Mouse (Mus musculus) layer of hippocampus, adult 9-10 months (tissue): Measurements from ENCODE around the gene Zfp985.
"Not testable (repeated sequence)": the region's sequence is repeated elsewhere in the genome, so short reads cannot be mapped to it uniquely, and the experiment has no call there.

Experiments
- DNase-seq: peaks from one replicate; pipeline ENCODE4 v3.0.0; 2022; ENCODE audit warnings: low spot score

The Zfp985 gene

GRCm38 (mm10) chr4:147553071-147553470 is at the start of gene Zfp985:
TSS of gene Zfp985 (plus strand) at chr4:147553277.
- DNase-seq = not testable (repeated sequence)

GRCm38 (mm10) chr4:147509174-147509573 is 43.9 kb upstream of the Zfp985 start:
- no peak for DNase-seq

DNA sequence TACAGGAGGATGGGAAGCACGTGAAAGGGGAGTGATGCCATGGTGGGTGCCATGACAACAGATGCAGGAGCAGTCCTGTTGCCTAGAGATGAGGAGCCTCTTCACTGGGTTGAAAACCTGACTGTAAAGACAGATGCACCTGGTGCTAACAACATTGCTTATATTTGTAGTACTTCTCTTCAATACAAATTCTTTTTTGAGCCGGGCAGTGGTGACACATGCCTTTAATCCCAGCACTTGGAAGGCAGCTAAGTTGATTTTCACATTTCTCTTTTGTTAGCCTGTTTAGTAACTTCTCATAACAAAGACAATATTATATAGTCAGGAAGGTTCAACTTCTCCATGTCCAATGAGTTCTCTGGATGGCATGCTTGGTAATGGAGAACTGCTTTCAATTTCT is 34.1 kb upstream of the Zfp985 start:
- DNase-seq = no peak

DNA sequence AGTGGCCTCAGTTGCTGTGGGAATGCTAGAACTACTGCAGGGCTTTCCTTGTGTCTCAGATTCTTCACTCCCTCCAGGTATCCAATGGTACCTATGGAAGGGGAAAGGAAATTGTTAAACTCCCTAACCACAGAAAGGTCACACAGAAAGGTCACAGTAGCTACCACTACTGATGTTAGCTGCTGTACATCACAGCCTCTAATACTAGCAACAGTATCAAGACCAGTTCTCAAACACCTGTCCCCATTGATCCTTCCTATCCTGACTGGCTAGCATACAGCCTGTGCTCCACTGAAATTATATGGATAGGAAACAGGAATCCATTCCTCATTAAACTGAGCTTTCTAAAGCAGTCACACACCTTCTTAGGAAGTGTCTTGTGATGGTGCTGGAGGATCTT is 33.0 kb upstream of the Zfp985 start:
- no peak for DNase-seq

- no peak for DNase-seq
Observed at GRCm38 (mm10) chr4:147525125-147525524, 28.0 kb upstream of the Zfp985 start.

GRCm38 (mm10) chr4:147530366-147530765 is 22.7 kb upstream of the Zfp985 start:
- DNase-seq = no peak

GRCm38 (mm10) chr4:147535916-147536315 is 17.2 kb upstream of the Zfp985 start:
- not testable (repeated sequence) for DNase-seq

DNA sequence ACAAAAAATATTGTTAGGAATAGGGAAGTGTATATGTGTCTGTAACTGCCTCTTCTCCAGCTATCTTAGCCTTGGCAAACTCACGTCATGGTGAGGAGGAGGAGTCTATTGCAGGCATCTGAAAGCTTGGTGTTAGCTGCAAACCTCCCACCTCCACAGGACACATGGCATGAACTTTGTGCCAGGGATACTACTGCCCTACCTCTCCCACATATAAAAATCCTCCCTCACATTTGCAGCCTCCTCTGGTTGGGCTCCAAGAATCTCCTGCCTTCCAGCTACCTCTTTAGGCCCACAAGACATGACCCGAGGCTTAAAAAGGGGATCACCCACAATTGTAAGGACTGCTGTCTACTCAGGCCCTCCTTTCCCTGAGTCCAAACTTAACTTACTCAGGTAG is 15.4 kb upstream of the Zfp985 start:
- no peak for DNase-seq

- DNase-seq = not testable (repeated sequence)
Observed at GRCm38 (mm10) chr4:147539918-147540317, 13.2 kb upstream of the Zfp985 start, which contains the start of gene Gm16503. TSS of gene Gm16503 (plus strand) at chr4:147540218.

GRCm38 (mm10) chr4:147541105-147541504 is 12.0 kb upstream of the Zfp985 start:
- DNase-seq = no peak

DNA sequence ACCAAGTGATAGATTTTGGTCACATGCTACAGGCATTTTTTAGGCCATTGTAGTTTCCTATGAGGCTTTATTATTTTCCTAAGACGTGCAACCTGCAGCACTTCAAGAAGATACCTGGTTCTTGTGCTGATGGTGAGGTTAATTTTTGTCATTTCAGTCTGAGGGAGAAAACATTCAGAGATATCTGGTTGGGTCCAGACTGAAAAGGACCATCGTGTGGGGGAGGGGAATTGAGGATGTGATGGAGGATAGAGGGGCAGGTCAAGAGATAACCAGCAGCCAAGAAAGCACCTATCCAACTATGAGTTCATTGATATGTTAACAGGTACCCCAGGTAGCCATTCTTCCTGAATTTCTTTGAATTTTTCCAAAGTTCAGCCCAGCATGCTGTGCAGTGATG is 1.3 kb downstream of the Zfp985 start:
- not testable (repeated sequence) for DNase-seq

DNA sequence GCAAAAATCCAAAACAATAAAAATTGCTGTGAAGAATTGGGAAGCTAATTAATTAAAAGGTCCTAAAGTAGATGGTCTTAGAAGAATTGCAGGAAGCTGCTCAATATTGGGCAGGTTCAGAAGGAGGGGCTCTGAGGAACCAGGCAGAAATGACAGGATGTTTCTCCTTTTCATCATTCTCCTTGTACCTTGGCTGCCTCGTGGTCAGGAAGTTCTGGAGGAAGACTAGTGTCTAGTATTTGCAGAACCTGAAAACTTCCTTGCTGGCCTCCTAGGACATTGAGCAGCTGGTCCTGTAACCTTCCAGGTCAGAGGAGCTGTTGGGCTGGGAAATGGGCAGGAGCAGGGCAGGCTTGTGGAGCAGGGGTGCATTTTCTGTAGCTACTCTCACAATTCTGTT is 3.8 kb downstream of the Zfp985 start:
- DNase-seq = not testable (repeated sequence)

- DNase-seq = not testable (repeated sequence)
Observed at GRCm38 (mm10) chr4:147558011-147558410, 4.9 kb downstream of the Zfp985 start.

GRCm38 (mm10) chr4:147559096-147559495 is 6.0 kb downstream of the Zfp985 start:
- not testable (repeated sequence) for DNase-seq

GRCm38 (mm10) chr4:147565426-147566220 is 12.5 kb downstream of the Zfp985 start:
- DNase-seq = no peak

GRCm38 (mm10) chr4:147571156-147571555 is 18.1 kb downstream of the Zfp985 start:
- not testable (repeated sequence) for DNase-seq

- DNase-seq = not testable (repeated sequence)
Observed at GRCm38 (mm10) chr4:147579371-147579770, 26.3 kb downstream of the Zfp985 start.

GRCm38 (mm10) chr4:147586511-147587473 is 33.7 kb downstream of the Zfp985 start:
- no peak for DNase-seq

DNA sequence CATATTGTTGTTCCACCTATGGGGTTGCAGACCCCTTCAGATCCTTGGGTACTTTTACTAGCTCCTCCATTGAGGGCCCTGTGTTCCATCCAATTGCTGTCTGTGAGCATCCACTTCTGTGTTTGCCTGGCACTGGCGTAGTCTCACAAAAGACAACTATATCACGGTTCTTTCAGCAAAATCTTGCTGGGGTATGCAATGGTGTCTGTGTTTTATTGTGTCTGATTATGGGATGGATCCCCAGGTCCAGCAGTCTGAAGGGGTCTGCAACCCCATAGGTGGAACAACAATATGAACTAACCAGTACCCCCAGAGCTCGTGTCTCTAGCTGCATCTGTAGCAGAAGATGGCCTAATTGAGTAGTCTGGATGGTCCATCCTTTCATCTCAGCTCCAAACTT is 41.6 kb downstream of the Zfp985 start:
- DNase-seq = not testable (repeated sequence)

GRCm38 (mm10) chr4:147597685-147598084 is 44.6 kb downstream of the Zfp985 start:
- no peak for DNase-seq

- DNase-seq = no peak
Observed at GRCm38 (mm10) chr4:147598831-147599230, 45.8 kb downstream of the Zfp985 start.

GRCm38 (mm10) chr4:147601881-147602280 is 48.8 kb downstream of the Zfp985 start:
- no peak for DNase-seq

GRCm38 (mm10) chr4:147603806-147604205 is 50.7 kb downstream of the Zfp985 start:
- no peak for DNase-seq
